Mouse (Mus musculus): ENCODE data around the gene Mrpl45. TPM values are rescaled to one million over a fixed set of nuclear protein-coding genes. Genes with fewer than 3 reads are reported as not detected.

Mrpl45 gene
- polyA plus RNA-seq (2015; fragmentation: Illumina TruSeq; extraction: RNeasy Lipid Tissue Mini Kit (QIAGEN cat#74804); ENCODE audit: low read depth, low replicate concordance), result 33.5 TPM

GRCm38 (mm10) chr11:97315504-97316503, at the start of gene Mrpl45:
Gene Mrpl45 (plus strand): TSS chr11:97315716.

GRCm38 (mm10) chr11:97280216-97280861, 35.2 kb upstream of the Mrpl45 start, which contains the start of gene Npepps:
Gene Npepps (minus strand): TSS chr11:97280638.

GRCm38 (mm10) chr11:97352027-97352684, 36.6 kb downstream of the Mrpl45 start, which contains the start of gene Gpr179:
Gene Gpr179 (minus strand): TSS chr11:97352077.

GRCm38 (mm10) chr11:97361948-97362648, 46.6 kb downstream of the Mrpl45 start, which contains the start of gene Socs7:
Gene Socs7 (plus strand): TSS chr11:97362551.

Other genes with a start within 250 kb of the Mrpl45 start
- gene Tbx21, start 200.4 kb upstream of the Mrpl45 start, polyA plus RNA-seq (2015; fragmentation: Illumina TruSeq; extraction: RNeasy Lipid Tissue Mini Kit (QIAGEN cat#74804); ENCODE audit: low read depth, low replicate concordance), result 0.24 TPM
- 39.0 TPM for gene Tbkbp1, start 164.2 kb upstream of the Mrpl45 start, polyA plus RNA-seq (2015; fragmentation: Illumina TruSeq; extraction: RNeasy Lipid Tissue Mini Kit (QIAGEN cat#74804); ENCODE audit: low read depth, low replicate concordance)
- 81.1 TPM for gene Kpnb1, start 127.8 kb upstream of the Mrpl45 start, polyA plus RNA-seq (2015; fragmentation: Illumina TruSeq; extraction: RNeasy Lipid Tissue Mini Kit (QIAGEN cat#74804); ENCODE audit: low read depth, low replicate concordance)
- 101 TPM for gene Npepps, start 35.1 kb upstream of the Mrpl45 start, polyA plus RNA-seq (2015; fragmentation: Illumina TruSeq; extraction: RNeasy Lipid Tissue Mini Kit (QIAGEN cat#74804); ENCODE audit: low read depth, low replicate concordance)
- gene Gpr179, start 36.4 kb downstream of the Mrpl45 start, polyA plus RNA-seq (2015; fragmentation: Illumina TruSeq; extraction: RNeasy Lipid Tissue Mini Kit (QIAGEN cat#74804); ENCODE audit: low read depth, low replicate concordance), result 0.57 TPM
- gene Socs7, start 46.8 kb downstream of the Mrpl45 start, polyA plus RNA-seq (2015; fragmentation: Illumina TruSeq; extraction: RNeasy Lipid Tissue Mini Kit (QIAGEN cat#74804); ENCODE audit: low read depth, low replicate concordance), result 44.6 TPM
- 54.0 TPM for gene Arhgap23, start 99.8 kb downstream of the Mrpl45 start, polyA plus RNA-seq (2015; fragmentation: Illumina TruSeq; extraction: RNeasy Lipid Tissue Mini Kit (QIAGEN cat#74804); ENCODE audit: low read depth, low replicate concordance)
- not detected for gene 4933428G20Rik, start 184.6 kb downstream of the Mrpl45 start, polyA plus RNA-seq (2015; fragmentation: Illumina TruSeq; extraction: RNeasy Lipid Tissue Mini Kit (QIAGEN cat#74804); ENCODE audit: low read depth, low replicate concordance)

All from brain, adult 10 weeks (tissue).